Mouse (Mus musculus): Measurements from ENCODE around the gene Mbl1.

Gene Mbl1

GRCm38 (mm10) chr14:41151220-41151898 lies at the start of gene Mbl1:
TSS of gene Mbl1 (plus strand) at chr14:41151458.
- DNase-seq (ENCODE audit: low spot score), result no peak

DNA sequence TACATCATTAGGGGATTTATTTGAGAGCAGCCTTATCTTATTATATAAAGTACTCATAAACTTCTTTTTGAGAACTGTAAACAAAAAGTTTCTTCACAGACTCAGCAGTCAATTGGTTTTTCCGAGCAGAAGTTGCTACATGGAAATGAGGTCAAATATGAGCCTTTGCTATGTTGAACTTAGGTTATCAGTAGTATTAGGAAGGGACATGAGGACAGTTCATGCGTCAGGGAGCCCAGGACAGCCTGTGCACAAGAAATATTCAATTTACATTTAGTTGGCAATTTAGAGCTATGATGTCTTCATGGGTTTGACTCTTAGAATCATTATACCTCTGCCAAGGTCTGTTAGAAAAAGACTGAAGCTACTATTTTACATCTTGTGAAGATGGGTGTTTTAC lies 49.0 kb upstream of the Mbl1 start:
- no peak for DNase-seq (ENCODE audit: low spot score)

DNA sequence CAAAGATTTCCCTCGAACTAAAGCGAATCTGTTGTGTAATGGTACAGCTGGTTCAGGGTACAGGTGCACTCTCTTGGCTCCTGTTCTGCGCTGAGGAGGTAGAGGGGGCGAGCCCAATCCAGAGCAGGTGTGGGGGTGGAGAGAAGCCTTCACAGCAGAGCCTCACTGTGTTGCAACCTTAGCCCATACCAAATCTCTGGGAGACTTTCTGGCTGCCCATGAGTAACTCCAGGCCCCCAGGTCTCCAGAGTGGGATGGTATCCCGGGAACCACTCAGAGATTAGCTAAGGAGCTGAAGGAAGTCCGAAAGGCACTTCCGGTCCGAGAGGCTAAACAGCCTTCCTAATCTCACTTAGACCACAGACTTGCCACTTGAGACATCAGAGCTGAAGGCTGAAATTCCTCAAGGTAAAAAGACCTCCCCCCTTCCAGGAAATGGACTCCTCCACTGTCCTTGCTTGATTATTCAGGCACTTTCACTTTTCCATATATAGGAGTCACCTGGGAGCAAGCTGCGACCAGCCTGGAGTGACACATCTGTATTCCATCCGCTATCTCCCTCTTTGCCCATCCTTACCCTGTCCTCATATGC lies 46.3 kb upstream of the Mbl1 start, which contains the start of gene Mat1a:
TSS of gene Mat1a (plus strand) at position 183 of the 592 bp plus-strand sequence.
- no peak for DNase-seq (ENCODE audit: low spot score)

- DNase-seq (ENCODE audit: low spot score), result no peak
These were observed 40.1 kb upstream of the Mbl1 start for GRCm38 (mm10) chr14:41111031-41111668.

DNA sequence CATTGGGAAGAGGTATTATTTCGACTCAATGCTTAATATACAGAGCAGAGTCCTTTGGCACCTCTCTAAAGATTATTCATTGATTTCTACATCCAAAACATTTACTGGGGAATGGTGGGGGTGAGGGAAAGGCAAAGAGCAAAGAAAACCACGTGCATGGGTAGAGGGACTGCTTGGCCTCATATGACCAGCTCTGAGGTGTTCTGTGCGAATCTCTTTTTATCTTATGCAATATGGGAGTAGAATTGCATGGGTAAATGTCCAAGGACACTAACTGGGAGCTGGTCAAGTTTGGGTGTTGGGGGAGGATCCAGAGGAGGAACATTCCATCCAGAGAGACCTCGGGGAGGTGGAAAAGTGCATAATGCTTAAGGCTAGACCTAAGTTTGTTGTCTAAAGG lies 38.3 kb upstream of the Mbl1 start:
- no peak for DNase-seq (ENCODE audit: low spot score)

DNA sequence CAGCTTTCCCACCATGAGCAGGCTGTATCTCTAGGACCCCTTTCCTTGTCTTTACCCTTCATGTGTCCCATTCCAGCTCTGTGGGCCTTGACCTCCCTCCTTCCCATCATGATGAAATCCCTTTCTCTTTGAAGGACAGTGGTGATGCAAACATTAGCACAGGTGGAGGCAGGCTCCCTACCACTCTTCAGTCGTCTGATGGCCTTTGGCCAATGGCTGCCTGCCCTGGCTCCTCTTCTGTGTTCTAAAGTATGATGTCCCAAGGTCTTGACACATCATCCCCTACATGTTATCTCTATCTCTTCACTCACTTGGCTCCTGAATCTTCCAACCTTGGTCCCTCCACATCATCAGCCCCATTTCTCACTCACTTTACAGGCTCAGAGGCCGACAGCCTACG lies 35.0 kb upstream of the Mbl1 start:
- no peak for DNase-seq (ENCODE audit: low spot score)

DNA sequence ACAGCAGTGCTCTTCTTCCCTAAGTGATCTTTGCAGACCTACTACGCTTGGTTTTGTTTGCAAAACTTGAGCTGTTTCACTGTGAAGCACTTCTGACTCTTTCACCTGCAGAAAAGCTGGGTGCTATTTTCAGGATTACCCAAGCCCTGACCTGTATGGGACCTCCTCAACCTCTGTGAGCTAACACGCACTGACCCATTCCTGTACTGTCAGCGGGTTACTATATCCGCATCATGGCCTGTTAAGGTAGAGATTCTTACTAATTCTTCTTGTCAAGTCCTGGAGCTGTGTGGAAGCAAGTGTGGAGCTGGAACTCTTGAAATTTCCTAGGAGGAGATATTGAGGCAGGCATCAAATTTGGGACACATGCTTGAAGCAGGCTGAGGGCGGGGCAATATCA lies 26.6 kb upstream of the Mbl1 start:
- no peak for DNase-seq (ENCODE audit: low spot score)

DNA sequence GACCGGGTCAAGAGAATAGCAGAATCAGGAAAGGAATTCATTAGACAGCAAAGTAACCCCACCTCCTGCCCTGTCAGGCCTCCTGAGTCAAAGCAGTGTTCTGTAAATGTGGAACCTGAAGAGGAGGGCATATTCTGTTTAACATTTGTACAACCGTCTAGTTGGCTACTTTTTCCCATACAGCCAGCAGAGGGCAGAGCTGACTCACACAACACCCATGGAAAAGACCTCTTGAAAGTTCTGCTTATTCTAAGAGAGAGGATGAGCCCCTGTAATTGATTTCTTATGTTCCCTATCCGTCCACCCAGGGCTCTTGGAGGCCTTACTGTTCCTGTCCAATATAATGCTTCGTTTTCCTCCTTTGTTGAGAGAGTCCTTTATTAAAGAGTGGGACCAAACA lies 23.3 kb upstream of the Mbl1 start:
- no peak for DNase-seq (ENCODE audit: low spot score)

- no peak for DNase-seq (ENCODE audit: low spot score)
These were observed 19.7 kb upstream of the Mbl1 start, which contains the start of gene Sftpa1 for GRCm38 (mm10) chr14:41131540-41131939. TSS of gene Sftpa1 (plus strand) at chr14:41131782.

DNA sequence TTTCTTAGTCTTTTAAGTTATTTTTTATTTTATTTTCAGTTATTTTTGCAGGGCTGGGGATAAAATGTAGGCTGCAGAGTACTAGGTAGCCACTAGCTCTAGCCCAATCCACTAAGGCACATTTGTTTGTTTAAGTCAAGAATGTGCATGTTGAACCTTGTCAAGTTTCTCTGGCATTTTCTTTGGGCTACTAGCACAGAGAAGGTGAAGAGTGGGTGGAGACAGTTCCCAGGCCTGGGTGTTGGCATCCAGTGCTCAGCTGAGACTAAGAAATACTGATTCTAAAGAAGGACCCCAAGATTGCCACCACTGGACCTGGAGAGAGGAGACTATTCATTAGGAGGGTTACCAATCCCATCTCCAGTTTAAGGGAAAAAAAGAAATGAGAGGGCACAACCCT lies 14.3 kb upstream of the Mbl1 start:
- no peak for DNase-seq (ENCODE audit: low spot score)

DNA sequence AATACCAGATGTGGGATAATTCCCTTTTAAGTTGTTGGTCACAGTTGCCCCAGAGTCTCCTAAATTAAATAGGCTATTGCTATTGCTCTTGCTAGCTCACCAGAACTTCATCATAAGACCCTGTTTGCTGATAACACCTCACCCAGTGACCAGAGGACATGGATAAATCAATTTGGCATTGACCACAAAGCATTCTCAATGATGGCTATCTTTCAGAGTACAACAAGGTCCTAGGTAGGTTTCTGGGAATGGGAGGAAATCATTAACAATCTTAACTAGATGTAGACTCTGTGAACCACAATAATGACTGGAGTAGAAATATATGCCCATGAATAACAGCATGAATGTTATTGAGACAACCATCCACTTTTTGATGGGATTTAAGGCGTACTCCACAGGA lies 10.6 kb upstream of the Mbl1 start:
- no peak for DNase-seq (ENCODE audit: low spot score)

- DNase-seq (ENCODE audit: low spot score), result no peak
These were observed 5.2 kb upstream of the Mbl1 start for GRCm38 (mm10) chr14:41146035-41146434.

GRCm38 (mm10) chr14:41146922-41147321 lies 4.3 kb upstream of the Mbl1 start:
- DNase-seq (ENCODE audit: low spot score), result no peak

- no peak for DNase-seq (ENCODE audit: low spot score)
These were observed 3.9 kb upstream of the Mbl1 start for GRCm38 (mm10) chr14:41147356-41147755.

- DNase-seq (ENCODE audit: low spot score), result no peak
These were observed 8.8 kb downstream of the Mbl1 start for GRCm38 (mm10) chr14:41160076-41160475.

DNA sequence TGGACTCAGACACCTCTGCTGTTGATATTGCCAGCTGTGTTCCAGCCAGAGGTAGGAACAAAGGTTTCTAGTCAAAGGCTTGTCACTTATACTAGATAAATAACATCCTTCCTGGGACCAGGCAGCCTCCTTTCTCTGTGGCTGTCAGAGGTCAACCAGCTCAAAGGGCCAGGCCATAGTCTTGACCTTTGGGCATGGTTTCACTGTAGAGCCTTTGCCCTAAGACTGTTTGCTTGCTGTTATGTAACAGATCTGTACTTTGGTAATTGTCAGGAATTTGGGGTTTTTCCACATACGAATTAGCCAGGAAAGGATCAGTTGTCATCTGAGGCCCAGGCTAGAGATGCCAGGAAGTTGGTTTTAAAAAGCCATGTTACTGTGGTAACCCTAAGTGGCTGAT lies 9.5 kb downstream of the Mbl1 start:
- DNase-seq (ENCODE audit: low spot score), result no peak

GRCm38 (mm10) chr14:41162663-41163062 lies 11.4 kb downstream of the Mbl1 start:
- peak; percentile 78 for DNase-seq (ENCODE audit: low spot score)

- no peak for DNase-seq (ENCODE audit: low spot score)
These were observed 16.0 kb downstream of the Mbl1 start for GRCm38 (mm10) chr14:41167278-41167677.

DNA sequence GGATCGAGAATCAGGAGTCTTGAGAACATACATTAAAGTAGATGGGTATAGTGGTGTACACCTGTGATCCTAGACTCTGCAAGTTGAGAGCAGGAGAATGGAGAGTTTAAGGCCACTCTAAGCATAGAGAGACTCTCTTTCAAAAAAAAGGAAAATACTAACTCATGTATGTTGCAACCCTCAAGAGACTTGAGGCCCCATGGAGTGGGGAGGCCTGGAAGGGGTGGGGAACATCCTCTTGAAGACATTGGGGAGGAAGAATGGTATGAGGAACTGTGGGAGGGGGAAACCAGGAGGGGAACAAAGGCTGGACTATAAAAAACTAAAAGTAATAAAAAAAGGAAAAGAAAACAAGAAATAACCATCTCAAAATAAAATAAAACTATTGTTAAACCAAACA lies 17.3 kb downstream of the Mbl1 start:
- DNase-seq (ENCODE audit: low spot score), result no peak

- DNase-seq (ENCODE audit: low spot score), result no peak
These were observed 19.3 kb downstream of the Mbl1 start for GRCm38 (mm10) chr14:41170514-41170913.

- DNase-seq (ENCODE audit: low spot score), result no peak
These were observed 23.5 kb downstream of the Mbl1 start for GRCm38 (mm10) chr14:41174802-41175201.

DNA sequence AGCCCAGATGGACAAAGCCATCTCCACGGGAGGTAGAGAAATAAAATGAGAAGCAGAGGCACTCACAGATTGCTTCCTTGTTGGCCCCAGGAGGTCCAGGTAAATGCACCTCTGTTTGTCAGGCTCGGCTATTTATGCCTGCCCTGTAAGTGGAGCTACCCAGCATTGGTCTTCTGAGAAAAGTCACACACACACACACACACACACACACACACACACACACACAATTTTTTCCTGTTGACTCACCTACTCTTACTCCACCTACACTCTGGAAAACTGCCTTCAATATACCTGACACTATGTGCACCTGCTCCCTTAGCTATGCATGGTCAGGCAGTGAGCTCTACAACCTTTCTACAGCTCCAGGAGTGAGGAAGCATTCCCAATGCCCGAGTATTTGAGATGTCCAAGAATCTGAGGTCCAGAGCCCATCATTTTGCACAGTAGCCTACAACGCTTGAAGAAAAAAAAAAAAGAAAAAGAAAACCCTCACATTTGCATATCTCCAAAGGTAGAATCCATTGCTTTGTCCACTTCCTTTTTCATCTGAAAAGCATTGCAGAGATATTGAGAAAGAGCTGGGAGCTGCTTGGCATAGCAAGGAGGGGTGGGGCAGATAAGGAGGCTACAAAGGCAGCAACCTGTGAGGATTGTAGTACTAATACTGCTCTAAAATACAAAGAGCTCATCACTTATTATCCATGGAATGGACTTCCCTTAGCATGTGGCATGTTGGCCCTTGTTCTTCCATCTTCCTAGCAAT lies 34.0 kb downstream of the Mbl1 start, which contains the start of gene Sftpd:
TSS of gene Sftpd (minus strand) at position 91 of the 763 bp plus-strand sequence.
- no peak for DNase-seq (ENCODE audit: low spot score)

DNA sequence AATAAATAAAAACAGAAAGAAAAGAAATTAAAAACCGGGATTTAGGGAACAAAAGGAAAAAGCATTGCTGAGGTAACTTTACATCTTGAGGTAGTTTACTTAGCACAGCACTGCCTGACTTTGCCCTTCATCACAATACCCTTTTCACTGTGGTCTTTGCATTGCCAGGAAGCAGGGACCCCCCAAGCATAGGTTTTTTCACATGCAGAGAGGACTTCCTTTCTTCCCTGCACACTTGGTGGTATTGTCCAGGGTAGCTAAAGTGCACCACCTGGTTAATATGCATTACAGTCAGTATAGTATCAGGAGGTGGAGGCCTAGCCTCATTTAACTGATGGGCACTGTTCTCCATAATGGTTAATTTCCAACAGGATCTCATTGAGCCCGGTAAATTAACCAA lies 38.2 kb downstream of the Mbl1 start:
- no peak for DNase-seq (ENCODE audit: low spot score)
